Mouse (Mus musculus): Measurements from ENCODE around the gene Ift22. TPM values are rescaled to one million over a fixed set of nuclear protein-coding genes. Genes with fewer than 3 reads are reported as not detected.

Ift22 gene
- polyA plus RNA-seq, 1 experiment: 133 TPM

DNA sequence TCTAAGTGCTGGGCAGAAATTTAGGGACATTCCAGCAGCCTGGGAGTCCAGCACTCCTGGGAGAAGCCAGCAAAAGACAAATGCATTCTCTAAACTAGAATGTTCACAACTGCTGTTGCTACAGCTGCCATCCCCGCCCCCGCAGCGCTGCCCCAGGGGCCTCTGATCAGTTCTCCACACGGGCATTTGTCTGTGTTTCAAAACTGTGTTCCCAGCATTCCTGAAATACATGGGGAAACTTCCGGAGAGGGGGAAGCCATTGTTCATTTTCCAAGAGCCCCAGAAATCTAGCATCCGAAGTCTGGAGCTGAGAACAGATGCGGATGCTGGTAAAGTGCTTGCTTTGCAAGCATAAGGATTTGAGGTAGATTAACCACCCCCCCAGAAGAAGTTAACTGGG, 21.0 kb upstream of the Ift22 start:
- TF ChIP-seq POLR2A (IDR thresholded peaks at IDR 0.05; ENCODE audit: control insufficient read depth, low read depth, low read length): no peak
- TF ChIP-seq CTCF (IDR thresholded peaks at IDR 0.05; ENCODE audit: control insufficient read depth, insufficient read depth, insufficient replicate concordance, low read depth, low read length): no peak
- no peak overlapping the region for H3K27ac ChIP-seq (ENCODE audit: control insufficient read depth, insufficient read depth, low read depth, low read length)
- no peaks in the 10 kb centered on the region for H3K27me3 ChIP-seq (ENCODE audit: control insufficient read depth, insufficient read depth, low read length)
- no peak overlapping the region for H3K4me3 ChIP-seq (ENCODE audit: control insufficient read depth, low read depth, low read length)
- H3K4me1 ChIP-seq (ENCODE audit: control insufficient read depth, insufficient read depth, low read length): peaks cover 6% of the 10 kb centered on the region
- no peaks in the 10 kb centered on the region for H3K36me3 ChIP-seq (ENCODE audit: control insufficient read depth, insufficient read depth, low read length)

DNA sequence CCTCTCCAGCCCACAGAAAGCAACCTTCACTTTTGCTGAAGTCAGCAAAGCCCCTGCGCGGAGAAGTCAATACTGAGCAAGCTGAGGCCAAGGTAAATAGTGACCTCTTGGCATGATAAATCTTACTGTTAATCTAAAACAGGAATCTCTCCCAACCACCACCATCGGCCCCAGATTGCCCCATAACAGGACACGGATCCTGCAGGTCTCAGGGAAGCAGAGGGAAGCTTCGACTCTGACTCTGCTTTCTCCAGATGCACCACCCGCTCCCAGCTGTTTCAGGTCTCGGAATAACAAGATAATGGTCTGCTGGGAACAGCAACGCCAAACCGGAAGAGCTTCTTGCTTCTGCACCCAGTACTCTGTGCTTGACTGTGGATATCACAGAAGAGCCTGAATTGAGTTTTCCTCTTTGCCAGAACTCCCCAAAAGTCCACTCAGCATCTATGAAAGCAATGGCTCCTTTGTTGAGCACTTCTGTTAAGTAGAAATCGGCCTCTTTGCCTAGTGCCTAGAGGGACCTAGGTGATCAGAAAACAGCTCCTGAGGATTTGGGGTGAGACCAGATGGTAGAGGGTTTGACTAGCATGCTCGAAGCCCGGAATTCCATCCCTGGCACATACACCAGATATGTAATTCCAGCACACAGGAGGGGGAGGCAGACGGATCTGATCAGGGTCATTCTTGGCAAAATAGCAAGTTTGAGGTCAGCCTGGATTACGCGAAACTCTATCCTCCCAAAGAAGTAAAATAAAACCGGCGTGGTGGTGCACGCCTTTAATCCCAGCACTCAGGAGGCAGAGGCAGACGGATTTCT, 19.2 kb upstream of the Ift22 start:
- TF ChIP-seq CTCF (IDR thresholded peaks at IDR 0.05; ENCODE audit: control insufficient read depth, insufficient read depth, insufficient replicate concordance, low read depth, low read length) (no peak), POLR2A (IDR thresholded peaks at IDR 0.05; ENCODE audit: control insufficient read depth, low read depth, low read length) (no peak)
- Histone ChIP-seq H3K27ac (ENCODE audit: control insufficient read depth, insufficient read depth, low read depth, low read length) (no peak overlapping the region), H3K36me3 (ENCODE audit: control insufficient read depth, insufficient read depth, low read length) (no peaks in the 10 kb centered on the region), H3K4me1 (ENCODE audit: control insufficient read depth, insufficient read depth, low read length) (no peaks in the 10 kb centered on the region), H3K4me3 (ENCODE audit: control insufficient read depth, low read depth, low read length) (no peak overlapping the region), H3K27me3 (ENCODE audit: control insufficient read depth, insufficient read depth, low read length) (no peaks in the 10 kb centered on the region)

DNA sequence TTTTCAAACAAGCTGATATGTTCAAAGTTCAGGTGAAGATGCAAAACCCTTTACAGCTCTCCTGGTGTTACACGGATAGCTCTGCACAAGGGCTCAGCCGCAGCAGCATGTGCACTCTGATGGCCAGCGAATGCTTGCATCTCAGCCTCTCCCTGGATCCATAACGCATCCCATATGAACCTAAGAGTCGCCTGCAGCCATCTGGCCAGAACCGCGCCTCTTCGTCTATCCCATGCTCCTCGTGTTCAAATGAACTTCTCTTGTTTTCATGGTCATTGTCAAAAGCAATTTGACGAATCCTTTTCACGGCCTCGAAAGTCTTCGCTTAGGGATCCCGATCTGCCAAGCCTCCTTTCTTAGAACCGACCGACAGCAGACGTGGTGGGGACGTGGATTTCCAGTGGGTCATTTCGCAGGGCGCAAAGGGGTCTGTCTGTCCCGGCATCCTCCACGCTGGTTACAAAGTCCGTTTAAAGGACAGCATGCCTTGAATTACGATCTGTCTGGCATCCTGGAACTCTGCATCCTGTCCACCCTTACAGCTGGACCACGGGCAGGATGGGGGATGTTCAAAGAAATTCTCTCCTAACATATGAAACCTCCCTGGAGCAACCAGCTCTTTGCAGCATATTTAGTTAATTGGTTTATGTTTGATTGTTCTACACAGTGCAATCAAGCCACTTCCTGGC, 13.0 kb upstream of the Ift22 start:
- Histone ChIP-seq H3K27ac (ENCODE audit: control insufficient read depth, insufficient read depth, low read depth, low read length) (no peak overlapping the region), H3K4me3 (ENCODE audit: control insufficient read depth, low read depth, low read length) (no peak overlapping the region), H3K4me1 (ENCODE audit: control insufficient read depth, insufficient read depth, low read length) (peaks cover 3% of the 10 kb centered on the region), H3K27me3 (ENCODE audit: control insufficient read depth, insufficient read depth, low read length) (no peaks in the 10 kb centered on the region; the same call in 1 of the 2 replicates), H3K36me3 (ENCODE audit: control insufficient read depth, insufficient read depth, low read length) (no peaks in the 10 kb centered on the region)
- no peak for TF ChIP-seq POLR2A (IDR thresholded peaks at IDR 0.05; ENCODE audit: control insufficient read depth, low read depth, low read length)
- no peak for TF ChIP-seq CTCF (IDR thresholded peaks at IDR 0.05; ENCODE audit: control insufficient read depth, insufficient read depth, insufficient replicate concordance, low read depth, low read length)

DNA sequence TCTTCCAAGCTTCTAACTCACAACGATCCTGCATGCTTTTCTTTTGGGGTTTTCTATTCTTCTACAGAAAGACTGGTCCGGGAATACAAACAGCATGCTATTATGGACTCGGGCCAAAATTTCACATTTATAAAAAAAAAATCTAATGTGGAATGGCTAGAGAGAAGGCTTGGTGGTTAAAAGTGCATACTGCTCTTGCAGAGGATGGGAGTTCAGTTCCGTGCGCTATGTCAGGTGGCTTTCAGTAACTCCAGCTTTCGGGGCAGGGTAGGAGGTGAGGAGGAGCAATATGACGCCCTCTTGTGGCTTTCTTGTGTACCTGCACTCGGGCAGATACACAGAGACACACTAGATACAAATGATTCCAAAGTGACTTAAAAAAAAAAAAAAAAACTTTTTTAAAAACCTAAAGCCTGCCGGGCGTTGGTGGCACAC, 12.4 kb upstream of the Ift22 start:
- Histone ChIP-seq H3K27ac (ENCODE audit: control insufficient read depth, insufficient read depth, low read depth, low read length) (no peak overlapping the region), H3K27me3 (ENCODE audit: control insufficient read depth, insufficient read depth, low read length) (no peaks in the 10 kb centered on the region; the same call in 1 of the 2 replicates), H3K36me3 (ENCODE audit: control insufficient read depth, insufficient read depth, low read length) (no peaks in the 10 kb centered on the region), H3K4me3 (ENCODE audit: control insufficient read depth, low read depth, low read length) (no peak overlapping the region), H3K4me1 (ENCODE audit: control insufficient read depth, insufficient read depth, low read length) (peaks cover 3% of the 10 kb centered on the region)
- no peak for TF ChIP-seq POLR2A (IDR thresholded peaks at IDR 0.05; ENCODE audit: control insufficient read depth, low read depth, low read length)
- TF ChIP-seq CTCF (IDR thresholded peaks at IDR 0.05; ENCODE audit: control insufficient read depth, insufficient read depth, insufficient replicate concordance, low read depth, low read length): peak; percentile 66; the same call in 1 of the 2 replicates

DNA sequence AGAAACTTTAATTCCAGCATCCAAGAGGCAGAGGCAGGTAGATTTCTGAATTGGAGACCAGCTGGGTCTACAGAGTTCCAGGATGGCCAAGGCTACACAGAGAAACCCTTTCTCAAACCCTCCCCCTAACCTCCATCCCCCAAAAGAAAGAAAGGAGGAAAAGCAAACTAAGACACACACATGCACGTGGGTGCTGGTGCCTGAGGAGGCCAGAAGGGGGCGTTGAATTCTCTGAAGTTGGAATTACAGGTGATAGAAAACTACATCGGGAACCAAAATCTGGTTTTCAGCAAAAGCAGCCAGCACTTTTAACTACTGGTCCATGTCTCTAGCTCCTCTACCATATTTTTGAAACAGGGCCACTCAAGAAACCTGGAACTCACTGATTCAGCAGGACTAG, 3.3 kb upstream of the Ift22 start:
- Histone ChIP-seq H3K27me3 (ENCODE audit: control insufficient read depth, insufficient read depth, low read length) (no peaks in the 10 kb centered on the region), H3K4me1 (ENCODE audit: control insufficient read depth, insufficient read depth, low read length) (peaks cover 3% of the 10 kb centered on the region), H3K36me3 (ENCODE audit: control insufficient read depth, insufficient read depth, low read length) (no peaks in the 10 kb centered on the region), H3K4me3 (ENCODE audit: control insufficient read depth, low read depth, low read length) (no peak overlapping the region), H3K27ac (ENCODE audit: control insufficient read depth, insufficient read depth, low read depth, low read length) (no peak overlapping the region)
- no peak for TF ChIP-seq POLR2A (IDR thresholded peaks at IDR 0.05; ENCODE audit: control insufficient read depth, low read depth, low read length)
- TF ChIP-seq CTCF (IDR thresholded peaks at IDR 0.05; ENCODE audit: control insufficient read depth, insufficient read depth, insufficient replicate concordance, low read depth, low read length): no peak

DNA sequence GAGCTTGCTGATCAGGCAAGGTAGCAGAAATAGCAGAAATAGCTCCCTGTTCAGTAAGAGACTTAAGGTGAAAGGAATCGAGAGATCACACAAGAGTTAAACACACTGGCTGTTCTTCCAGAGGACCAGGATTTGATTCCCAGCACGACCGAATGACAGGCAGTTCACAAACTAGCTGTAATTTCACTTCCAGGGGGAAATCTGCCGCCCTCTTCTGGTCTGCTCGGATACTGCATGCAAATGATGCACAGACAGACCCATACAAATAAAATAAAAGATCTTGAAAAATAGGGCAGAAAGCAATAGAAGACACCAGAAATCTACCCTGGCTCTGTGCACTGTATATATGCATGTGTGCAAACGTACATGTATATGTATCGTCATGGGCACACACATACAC, 2.3 kb upstream of the Ift22 start:
- Histone ChIP-seq H3K27me3 (ENCODE audit: control insufficient read depth, insufficient read depth, low read length) (no peaks in the 10 kb centered on the region), H3K27ac (ENCODE audit: control insufficient read depth, insufficient read depth, low read depth, low read length) (no peak overlapping the region), H3K36me3 (ENCODE audit: control insufficient read depth, insufficient read depth, low read length) (no peaks in the 10 kb centered on the region), H3K4me1 (ENCODE audit: control insufficient read depth, insufficient read depth, low read length) (peaks cover 3% of the 10 kb centered on the region), H3K4me3 (ENCODE audit: control insufficient read depth, low read depth, low read length) (no peak overlapping the region)
- TF ChIP-seq CTCF (IDR thresholded peaks at IDR 0.05; ENCODE audit: control insufficient read depth, insufficient read depth, insufficient replicate concordance, low read depth, low read length) (no peak), POLR2A (IDR thresholded peaks at IDR 0.05; ENCODE audit: control insufficient read depth, low read depth, low read length) (no peak)

DNA sequence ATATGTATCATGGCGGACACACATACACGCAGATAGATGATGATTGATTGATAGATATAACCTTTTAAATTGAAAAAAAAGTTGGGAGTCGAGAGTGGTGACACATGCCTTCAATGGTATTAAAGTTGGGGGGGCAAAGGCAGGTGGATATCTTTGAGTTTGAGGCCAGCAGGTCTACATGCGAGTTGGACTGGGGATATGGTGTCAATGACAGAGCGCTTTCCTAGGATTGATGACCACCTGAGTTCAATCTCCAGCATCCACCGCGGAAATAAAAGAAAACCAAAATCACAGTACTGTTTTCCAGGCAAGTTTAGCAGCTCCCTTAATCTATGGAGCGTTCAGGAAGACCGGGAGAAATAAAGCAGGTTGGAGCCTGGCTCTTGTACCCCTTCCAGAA, 363 bp upstream of the Ift22 start:
- Histone ChIP-seq H3K4me3 (ENCODE audit: control insufficient read depth, low read depth, low read length) (peak overlapping the region; percentile 100), H3K36me3 (ENCODE audit: control insufficient read depth, insufficient read depth, low read length) (no peaks in the 10 kb centered on the region), H3K27me3 (ENCODE audit: control insufficient read depth, insufficient read depth, low read length) (no peaks in the 10 kb centered on the region), H3K27ac (ENCODE audit: control insufficient read depth, insufficient read depth, low read depth, low read length) (peak overlapping the region; percentile 79), H3K4me1 (ENCODE audit: control insufficient read depth, insufficient read depth, low read length) (no peaks in the 10 kb centered on the region; the same call in none of the 2 replicates)
- TF ChIP-seq POLR2A (IDR thresholded peaks at IDR 0.05; ENCODE audit: control insufficient read depth, low read depth, low read length) (no peak), CTCF (IDR thresholded peaks at IDR 0.05; ENCODE audit: control insufficient read depth, insufficient read depth, insufficient replicate concordance, low read depth, low read length) (no peak)
